Mouse (Mus musculus) lung, postnatal 14 days (tissue): ENCODE measurements around the gene Sec24a.
A peak's percentile ranks its signal among the peaks of the same experiment; 100 is the strongest.
"Not testable (repeated sequence)": the region's sequence is repeated elsewhere in the genome, so short reads cannot be mapped to it uniquely, and the experiment has no call there.

Source experiments
- DNase-seq: peaks from one replicate; pipeline ENCODE4 v3.0.0; 2021

The Sec24a gene

DNA sequence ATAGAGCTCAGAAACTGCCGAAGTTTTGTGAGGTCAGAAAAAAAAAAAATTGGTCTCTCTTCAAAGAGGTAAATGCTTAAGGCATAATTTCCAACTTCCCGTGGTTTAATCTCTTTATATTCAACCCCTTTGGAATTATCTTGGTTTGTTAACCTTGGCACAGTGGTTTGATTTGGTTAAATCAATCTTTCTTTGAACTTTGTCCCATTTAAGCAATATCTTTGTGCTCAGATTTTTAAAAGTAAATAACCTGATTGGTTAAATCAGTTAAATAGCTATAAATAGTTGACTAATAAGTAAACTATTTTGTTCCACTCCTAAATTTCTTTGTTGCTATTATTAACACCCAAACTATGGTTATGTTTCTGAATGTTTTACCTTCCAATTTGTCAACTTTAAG, 4.2 kb downstream of the Sec24a start:
- DNase-seq = no peak

DNA sequence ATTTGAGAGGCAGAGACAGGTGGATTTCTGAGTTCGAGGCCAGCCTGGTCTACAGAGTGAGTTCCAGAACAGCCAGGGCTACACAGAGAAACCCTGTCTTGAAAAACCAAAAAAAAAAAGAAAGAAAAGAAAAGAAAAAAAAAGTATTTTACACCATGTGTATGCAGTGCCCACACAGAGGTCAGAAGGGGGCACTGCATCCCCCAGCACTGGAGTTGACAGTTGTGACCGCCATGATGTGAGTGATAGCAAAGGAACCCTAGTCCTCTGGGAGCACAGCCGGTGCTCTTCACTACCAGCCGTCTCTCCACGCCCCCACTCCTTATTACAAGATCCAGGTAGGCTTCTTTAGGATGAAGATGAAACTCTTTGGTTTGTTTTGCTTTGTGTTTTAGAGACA, 5.2 kb downstream of the Sec24a start:
- DNase-seq = not testable (repeated sequence)

DNA sequence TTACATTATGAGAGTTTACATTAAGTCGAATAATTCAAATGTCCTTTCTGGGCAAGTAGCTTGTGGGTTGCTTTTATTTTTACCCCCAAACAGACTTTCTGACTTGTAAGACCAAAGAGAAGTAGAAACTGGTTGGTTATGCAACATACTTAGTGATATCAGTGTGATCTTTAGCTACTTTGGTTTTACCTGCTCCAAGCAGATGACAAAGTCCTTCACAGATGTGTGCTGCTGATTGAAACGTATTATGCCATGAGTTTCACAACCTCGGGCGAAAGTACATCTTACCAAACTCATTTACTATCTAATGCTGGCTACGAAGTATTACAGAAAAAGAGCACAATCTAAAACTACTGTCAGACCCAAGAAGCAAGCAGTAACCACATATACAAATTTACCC, 5.8 kb downstream of the Sec24a start:
- DNase-seq = no peak

DNA sequence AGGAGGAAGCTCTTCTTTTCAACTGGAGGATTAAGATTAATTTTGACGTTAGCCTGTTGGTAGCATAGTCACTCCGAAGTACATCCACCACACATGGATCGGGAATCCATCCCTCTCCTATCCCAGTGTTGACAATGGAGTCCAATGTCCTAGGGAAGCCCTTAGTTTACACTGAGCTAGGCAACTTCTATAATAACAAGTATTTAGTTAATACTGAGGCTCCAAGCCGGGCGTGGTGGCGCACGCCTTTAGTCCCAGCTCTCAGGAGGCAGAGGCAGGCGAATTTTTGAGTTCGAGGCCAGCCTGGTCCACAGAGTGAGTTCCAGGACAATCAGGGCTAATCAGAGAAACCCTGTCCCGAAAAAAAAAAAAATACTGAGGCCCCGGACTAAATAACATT, 6.4 kb downstream of the Sec24a start:
- no peak for DNase-seq

DNA sequence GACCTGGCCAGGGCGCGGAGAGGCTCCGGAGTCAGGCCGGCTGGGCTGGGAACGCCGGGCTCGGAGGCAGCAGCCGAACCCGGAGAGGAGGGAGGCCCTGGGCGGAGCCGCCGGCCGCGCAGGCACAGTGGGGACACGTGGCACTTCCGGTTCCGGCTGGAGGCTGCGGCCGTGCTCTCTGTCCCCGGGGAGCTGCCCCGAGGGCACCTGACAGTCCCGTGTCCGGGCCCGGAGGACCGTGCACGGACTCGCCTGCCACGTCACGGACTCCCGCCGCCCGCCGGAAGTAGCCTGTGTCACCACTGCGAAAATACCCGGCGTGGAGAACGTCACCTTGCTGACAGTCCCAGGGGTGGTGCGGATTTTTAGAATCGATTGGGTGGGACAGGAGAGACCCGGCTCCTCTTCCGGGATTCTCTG, 7.1 kb downstream of the Sec24a start:
- peak; percentile 93 for DNase-seq

DNA sequence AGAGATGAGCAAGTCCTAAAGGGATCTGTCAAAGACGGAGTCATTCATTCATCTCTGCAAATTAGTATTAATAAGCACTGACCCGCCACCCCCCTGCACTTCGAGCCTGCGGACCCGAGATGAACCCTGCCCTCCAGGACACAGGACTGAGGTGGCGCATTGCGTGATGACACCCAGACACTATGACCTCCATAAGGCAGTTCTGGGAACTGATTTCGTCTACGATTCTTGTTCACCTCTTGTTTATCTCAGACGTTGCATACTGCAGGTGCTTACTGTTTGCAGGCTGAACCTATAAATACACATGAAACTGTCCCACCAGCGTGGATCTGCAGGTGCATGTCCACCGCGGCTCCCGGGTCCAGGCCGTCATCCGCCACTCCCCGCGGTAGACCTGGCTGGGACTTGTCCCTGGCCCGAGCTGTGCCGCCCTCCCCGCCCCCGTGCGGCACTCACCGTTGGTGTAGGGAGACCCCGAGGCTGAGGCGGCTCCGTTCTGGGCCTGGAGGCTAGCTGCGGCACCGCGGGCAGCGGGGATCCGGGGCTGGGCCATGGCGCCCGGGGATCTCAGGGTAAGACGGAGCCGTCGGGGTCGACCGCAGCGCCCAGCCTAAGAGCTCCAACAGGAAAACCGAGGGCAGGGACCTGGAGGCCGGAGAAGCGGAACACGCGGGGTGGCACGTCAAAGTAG, 7.7 kb downstream of the Sec24a start:
- DNase-seq = peak; percentile 30

DNA sequence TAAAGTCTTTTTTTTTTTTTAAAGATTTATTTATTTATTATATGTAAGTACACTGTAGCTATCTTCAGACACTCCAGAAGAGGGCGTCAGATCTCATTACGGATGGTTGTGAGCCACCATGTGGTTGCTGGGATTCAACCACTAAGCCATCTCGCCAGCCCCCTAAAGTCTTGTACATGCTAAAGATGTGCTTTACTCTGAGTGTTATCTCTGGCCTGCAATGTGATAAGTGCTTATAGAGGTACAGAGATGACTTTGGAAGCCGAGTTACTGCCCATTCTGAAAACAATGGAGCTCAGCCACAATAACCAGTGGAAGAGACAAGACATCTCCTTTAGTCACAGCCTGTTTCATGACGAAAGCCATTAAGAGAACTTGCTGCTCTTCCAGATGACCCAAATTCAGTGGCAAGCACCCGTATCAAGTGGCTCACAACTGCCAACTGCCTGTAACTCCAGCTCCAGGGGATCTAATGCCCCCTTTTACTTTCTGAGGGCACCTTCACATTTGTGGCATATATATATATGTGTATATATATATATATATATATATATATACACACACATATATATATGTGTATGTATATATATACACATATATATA, 11.7 kb downstream of the Sec24a start:
- not testable (repeated sequence) for DNase-seq

DNA sequence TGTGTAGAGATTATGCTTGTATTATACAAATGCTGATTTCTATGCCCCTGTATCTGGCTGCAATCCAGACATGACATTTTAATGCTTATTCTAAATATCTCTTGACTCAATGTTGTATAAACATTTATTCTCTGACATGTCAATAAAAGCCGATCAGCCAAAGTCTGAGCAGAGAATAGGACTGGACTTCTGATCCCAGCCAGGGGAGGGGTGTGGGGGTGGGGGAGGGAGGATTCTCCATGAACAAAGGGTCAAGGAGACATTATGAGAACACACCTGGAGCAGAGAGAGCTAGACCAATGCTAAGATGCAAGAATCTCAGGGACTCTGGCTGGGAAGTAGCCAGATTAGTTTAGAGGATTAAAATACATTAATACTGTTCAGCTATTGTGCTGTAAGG, 17.3 kb downstream of the Sec24a start:
- DNase-seq = no peak

DNA sequence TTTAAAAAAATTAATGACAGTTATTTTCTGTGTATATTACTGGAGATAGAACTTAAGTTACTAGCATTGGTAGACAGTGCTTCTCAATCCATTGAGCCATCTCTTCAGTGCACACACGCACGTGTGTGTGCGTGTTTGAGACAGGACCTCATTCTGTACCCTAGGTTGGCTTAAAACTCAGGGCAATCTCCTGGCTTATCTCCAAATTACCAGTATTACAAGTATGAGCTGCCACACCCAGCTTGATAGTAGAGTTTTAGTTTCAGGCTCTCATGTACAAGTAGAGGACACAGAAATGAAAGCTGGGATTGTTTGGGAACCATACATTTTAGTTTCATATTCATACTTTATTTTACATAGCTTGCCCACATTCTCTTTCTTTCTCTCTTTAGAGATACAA, 22.7 kb downstream of the Sec24a start:
- DNase-seq = no peak

DNA sequence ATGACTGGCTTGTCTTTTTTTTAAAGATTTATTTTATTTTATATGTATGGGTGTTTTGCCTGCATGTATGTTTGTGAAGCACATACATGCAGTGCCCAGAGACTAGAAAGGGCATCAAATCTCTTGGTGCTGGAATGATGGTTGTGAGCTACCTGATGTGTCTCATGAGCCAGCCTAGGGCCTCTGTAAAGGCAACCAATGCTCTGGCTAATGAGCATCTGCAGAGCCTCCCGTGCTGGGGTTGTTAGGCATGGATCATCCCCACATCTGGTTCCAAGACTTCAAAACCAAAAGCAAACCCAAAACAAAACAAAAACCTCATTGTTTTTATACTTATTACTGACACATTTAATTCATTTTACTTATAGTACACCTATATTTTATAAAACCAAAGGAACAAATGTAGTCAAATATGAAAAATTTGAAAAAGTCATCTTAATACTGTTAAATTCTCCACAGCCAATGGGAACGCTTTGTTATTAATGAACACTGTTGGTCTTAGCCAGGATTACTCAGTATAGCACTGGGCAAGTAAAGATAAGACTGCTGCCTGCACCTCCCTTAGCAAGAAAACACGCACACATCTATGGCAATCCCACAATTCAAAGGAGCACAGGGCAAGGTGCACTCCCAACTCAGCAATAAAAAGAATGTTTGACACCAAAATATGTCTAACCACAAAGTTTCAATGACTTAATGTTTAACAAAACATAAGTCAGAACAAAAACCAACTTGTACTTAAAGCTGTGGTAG, 24.6 kb downstream of the Sec24a start:
- DNase-seq = no peak

DNA sequence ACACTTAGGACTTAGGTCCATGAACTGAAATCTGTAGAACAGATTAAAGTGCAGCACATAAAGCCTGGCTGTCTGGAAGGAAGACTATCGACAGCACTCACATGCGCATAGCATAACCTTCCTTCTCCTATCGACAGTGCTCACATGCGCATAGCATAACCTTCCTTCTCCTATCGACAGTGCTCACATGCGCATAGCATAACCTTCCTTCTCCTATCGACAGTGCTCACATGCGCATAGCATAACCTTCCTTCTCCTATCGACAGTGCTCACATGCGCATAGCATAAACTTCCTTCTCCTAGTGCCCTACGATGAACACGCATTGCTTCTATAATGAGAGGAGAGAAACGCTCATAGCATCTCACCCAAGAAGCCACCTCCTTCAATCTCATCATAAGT, 29.2 kb downstream of the Sec24a start:
- not testable (repeated sequence) for DNase-seq

DNA sequence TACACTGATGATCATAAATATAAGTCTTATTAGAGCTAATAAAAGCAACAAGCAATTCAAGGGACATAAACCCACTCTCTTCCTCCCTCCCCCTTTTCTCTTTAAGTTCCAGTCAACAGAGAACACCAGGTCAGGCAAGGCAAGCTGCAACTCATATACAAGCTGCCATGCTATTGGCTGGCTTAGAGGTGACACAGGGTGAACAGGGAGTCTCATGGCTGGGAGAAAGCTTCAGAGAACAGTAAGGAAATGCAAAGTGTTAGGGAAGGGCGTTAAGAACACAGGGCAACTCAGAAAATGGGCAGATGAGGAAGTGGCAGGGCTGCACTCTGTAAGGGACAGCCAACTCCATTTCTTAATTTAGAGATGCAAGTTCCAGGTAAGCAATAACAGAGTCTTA, 30.6 kb downstream of the Sec24a start:
- no peak for DNase-seq

DNA sequence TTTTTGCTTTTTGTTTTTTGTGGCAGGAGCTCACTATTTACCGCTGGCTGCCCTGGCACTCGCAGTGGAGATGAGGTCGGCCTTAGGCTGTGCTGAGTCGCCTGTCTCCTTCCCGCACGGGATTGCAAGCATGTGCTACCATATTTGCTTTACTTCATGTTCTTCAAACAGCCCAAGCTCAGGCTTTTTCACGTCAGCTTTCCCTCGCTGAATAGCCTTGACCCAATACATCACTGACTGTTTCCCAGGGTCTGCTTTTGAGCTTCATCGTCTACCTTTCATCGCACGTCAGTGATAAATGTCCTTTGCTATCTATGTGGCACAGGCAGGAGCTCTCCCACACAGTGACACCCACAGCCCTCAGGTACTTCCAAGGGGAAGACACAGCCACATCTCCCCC, 42.4 kb downstream of the Sec24a start:
- no peak for DNase-seq

DNA sequence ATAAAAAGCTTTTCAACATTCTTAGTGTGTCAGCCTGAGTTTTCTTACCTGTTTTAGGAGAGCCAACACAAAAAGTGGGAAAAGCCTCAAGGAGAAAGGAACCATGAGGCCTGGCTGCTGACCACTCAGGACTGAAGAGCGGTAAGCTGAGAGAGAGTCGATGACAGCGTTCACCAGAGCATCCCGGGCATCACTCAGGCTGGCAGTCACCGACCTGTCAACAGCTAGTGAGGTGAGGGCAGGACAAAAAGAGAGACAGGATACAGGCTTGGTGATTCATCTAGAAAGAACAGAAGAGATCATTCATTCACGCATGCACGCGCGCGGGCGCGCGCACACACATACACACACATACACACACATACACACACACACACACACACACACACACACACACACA, 56.4 kb downstream of the Sec24a start:
- no peak for DNase-seq

DNA sequence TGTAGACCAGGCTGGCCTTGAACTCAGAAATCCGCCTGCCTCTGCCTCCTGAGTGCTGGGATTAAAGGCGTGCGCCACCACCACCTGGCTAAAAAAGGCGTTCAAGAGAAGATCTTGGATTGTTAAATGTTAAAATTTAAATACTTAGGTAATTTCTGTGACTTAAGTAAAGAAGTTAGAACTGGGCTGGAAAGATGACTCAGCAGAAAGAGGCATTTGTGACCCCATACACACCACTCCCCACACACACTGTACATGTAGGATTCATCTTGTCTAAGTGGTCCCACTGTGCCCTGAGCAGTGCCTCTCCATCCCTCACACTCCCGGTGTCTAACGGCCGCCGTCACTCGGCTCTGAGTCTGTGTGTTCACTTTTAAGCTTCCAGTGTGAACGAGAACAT, 57.0 kb downstream of the Sec24a start:
- DNase-seq = no peak

DNA sequence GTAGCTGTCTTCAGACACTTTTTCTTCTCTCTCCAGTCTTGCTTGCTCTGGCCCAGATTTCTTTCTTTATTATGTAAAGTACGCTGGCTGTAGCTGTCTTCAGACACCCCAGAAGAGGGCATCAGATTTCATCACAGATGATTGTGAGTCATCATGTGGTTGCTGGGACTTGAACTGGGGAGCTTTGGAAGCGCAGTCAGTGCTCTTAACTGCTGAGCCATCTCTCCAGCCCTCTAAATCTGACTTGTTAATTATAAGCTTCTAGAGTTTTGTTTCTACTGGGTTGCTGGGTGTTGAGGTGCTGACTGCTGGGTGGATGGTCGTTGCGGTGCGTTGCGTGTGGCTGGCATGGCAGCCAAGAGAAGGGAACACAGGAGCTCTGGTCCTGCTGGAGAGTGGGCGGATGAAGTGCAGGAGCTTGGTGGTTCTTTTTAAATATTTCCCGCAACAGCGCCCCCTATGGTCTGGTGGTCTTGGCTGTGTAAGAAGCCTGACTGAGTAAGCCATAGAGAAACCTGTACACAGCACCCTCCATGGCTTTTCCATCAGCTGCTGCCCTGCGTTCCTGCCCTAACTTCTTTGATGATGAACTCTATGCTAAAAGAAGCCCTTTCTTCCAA, 59.9 kb downstream of the Sec24a start:
- peak; percentile 14 for DNase-seq

DNA sequence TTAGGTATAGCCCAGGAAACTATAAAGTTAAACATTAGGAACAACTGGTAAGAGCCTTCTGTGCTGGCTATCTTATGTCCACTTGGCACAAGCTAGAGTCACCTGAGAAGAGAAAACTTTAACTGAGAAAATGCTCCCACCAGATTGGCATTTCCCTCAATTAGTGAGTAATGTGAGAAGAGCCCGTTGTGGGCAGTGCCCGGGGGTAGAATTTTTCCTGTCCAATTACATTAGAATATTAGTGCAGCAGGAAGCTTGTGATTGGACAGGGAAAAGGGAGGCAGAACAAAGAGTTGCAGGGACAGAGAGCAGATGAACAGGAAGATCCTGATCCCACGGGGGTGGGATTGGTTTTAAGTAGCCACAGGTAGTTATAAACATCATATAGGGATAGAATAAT, 60.6 kb downstream of the Sec24a start:
- DNase-seq = no peak

DNA sequence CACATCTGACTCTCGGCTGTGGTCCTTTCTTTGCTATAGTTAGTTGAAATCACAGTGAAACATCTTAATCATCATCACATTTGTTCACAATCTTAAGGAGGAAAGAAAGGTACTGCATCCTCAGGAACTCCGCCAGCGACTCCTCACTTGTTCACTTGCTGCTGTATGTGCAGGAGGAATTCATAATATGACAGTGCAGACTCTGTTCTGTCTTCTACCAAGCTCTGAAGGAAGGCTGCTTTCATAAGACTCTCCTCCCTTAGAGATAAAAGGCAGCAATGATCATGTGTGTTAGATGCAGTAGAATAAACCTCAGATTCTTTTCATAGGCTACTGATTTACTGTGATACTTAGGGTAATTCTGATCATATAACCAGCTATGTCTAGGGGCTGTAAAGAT, 68.5 kb downstream of the Sec24a start:
- DNase-seq = no peak

DNA sequence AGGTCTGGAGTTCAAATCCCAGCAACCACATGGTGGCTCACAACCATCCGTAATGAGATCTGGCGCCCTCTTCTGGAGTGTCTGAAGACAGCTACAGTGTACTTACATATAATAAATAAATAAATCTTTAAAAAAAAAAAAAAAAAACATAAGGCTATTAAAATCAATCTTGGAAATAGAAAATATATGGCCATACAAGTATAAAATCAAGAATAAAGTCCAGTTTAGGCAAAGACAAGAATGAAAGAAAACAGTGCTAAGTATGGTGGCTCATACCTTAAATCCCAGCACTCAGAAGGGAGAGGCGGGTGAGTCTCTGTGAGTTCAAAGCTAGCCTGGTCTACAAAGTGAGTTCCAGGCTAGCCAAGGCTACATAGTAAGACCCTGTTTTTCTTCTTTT, 72.8 kb downstream of the Sec24a start:
- not testable (repeated sequence) for DNase-seq

DNA sequence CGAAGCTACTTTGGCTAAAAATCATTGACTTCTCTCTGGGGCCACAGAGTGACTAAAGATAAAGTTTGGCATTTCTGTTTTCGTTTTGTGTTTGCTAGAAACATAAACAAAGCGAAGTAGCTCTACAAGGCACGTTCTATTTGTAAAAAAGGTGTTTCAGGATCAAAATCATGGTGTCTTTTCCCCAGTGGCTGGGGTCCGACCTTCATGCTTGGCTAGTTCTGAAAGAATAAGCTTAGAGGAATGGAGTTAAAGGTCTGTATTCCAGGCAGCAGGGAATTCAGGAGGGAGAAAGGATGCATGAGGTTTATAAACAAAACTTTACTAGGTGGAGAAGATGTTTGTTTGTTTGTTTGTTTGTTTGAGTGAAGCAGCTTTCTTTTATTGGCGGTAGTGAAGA, 74.1 kb downstream of the Sec24a start:
- no peak for DNase-seq

DNA sequence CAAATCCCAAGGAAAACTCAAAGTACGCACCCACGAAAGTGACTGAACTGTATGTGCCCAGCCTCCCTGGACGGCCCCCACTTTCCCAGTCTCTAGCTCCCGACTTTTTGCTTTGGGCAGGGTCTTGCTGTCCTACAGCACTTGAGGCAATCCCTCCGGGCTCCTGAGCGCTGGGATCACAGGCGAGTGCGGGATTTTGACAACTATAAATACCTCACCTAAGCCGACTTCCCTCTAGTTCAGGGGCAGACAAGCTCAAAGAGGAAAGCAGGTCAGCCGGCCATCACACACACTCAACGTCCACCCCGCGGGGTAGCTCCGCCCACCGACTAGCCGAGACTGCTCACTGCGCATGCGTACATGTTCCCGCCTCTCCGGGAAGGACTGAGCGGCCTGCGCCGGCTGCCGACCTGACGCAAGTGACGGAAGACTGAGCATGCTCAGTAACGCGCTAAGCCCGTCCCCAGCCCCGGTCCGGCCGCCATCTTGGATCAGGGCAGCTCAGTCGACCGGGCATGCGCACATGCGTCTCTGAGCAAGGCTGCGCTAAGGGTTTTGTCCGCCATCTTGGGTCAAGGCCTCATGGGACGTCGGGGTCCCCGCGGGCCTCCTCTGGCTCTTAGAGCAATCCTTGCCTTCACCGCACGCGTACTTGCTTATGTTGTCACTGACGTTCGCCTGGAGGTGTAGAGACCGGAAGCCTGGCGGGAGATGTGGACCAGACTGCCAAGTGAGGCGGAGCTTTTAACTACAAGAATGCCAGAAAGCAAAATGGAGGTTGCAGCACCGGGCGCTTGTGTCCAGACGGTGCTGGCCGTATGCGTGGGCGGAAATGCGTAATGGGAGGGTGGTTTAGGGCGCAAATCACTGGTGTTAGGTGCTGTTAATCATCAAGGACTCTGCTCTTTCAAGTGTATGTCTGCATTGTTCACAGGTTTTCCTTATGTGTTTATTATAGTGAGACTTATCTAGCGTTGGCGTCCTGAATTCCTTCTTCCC, 74.8 kb downstream of the Sec24a start, which contains the start of gene 0610009B22Rik:
Gene 0610009B22Rik, minus strand, starts transcription at position 545 of the 999 bp plus-strand sequence.
- peak; percentile 100 for DNase-seq

DNA sequence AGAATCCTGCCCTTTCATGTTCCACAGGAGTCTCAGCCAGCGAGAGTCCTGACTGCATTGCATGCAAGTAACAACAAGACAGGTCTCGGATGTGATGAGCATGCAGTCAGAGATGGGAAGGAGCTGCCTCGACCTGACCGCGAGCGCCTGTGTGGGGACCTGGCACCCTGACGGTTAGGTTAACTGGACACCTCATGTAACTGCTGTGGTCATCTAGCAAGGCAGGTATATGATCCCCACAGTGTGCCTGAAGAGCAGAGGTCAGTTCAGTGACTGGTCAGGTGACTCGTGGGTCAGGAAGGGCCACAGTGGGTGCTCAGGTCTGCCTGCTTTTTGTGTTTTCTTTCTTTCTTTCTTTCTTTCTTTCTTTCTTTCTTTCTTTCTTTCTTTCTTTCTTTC, 81.5 kb downstream of the Sec24a start:
- no peak for DNase-seq
